Mouse (Mus musculus) hindbrain, embryonic 15.5 days (tissue): ENCODE measurements around the gene Mup20. TPM values are rescaled to one million over a fixed set of nuclear protein-coding genes. Genes with fewer than 3 reads are reported as not detected.
"Not testable (repeated sequence)": the region's sequence is repeated elsewhere in the genome, so short reads cannot be mapped to it uniquely, and the experiment has no call there.

Source experiments
- ATAC-seq: fragments of 200-750 bp; cut with Nextera tagmentation; 2 replicates; pipeline ENCODE4 v1.8.0; 2017; ENCODE audit warnings: low read depth, moderate number of reproducible peaks, moderate TSS enrichment; ENCODE audit not compliant: low FRiP score
- H3K27ac ChIP-seq: fragments of 300-500 bp; sonication (generic); replicated peaks from 2 replicates; pipeline ENCODE4 v1.5.1; 2015; ENCODE audit warnings: mild to moderate bottlenecking, inconsistent platforms
- H3K27me3 ChIP-seq: fragments of 300-500 bp; sonication (generic); 2 replicates; pipeline ENCODE4 v1.6.1; 2015; ENCODE audit warnings: control low read depth, inconsistent platforms
- H3K36me3 ChIP-seq: fragments of 300-500 bp; sonication (generic); 2 replicates; pipeline ENCODE4 v1.6.1; 2015; ENCODE audit warnings: control low read depth, inconsistent platforms
- H3K4me1 ChIP-seq: fragments of 300-500 bp; sonication (generic); replicated peaks from 2 replicates; pipeline ENCODE4 v1.6.1; 2015; ENCODE audit warnings: control low read depth, inconsistent platforms
- H3K4me2 ChIP-seq: fragments of 300-500 bp; sonication (generic); 2 replicates; pipeline ENCODE4 v1.6.1; 2015; ENCODE audit warnings: moderate library complexity, mild to moderate bottlenecking, inconsistent platforms
- H3K4me3 ChIP-seq: fragments of 300-500 bp; sonication (generic); 2 replicates; pipeline ENCODE4 v1.5.1; 2015; ENCODE audit warnings: mild to moderate bottlenecking, inconsistent platforms
- H3K9ac ChIP-seq: fragments of 300-500 bp; sonication (generic); 2 replicates; pipeline ENCODE4 v1.6.1; 2015; ENCODE audit warnings: inconsistent platforms
- H3K9me3 ChIP-seq: fragments of 300-500 bp; sonication (generic); 2 replicates; pipeline ENCODE4 v1.6.1; 2016; ENCODE audit warnings: control low read depth, inconsistent platforms
- WGBS: fragments of 180-500 bp; shearing (Covaris S2); methylation state at CpG from one replicate; pipeline ENCODE4 v1.1.7; 2015; 5-methylcytosine and 5-hydroxymethylcytosine counted together
- polyA plus RNA-seq: library from polyadenylated mRNA; unstranded; fragments of >200 nt; fragmentation: Nextera tagmentation; extraction: Ambion mirVana; gene quantifications from 2 replicates; pipeline ENCODE4 v1.2.1, GENCODE M21; 2015

Gene Mup20
- not detected in 2 replicates for polyA plus RNA-seq

GRCm38 (mm10) chr4:62054058-62054457 is at the start of gene Mup20:
Mup20 (minus strand) TSS chr4:62054158.
- not testable (repeated sequence) for H3K4me3 ChIP-seq, H3K27me3 ChIP-seq, ATAC-seq, H3K9ac ChIP-seq, H3K36me3 ChIP-seq, H3K4me2 ChIP-seq, H3K4me1 ChIP-seq, H3K9me3 ChIP-seq, H3K27ac ChIP-seq
- WGBS, result 77% methylated on average over 3 of the region's 3 CpGs

- ATAC-seq, H3K4me3 ChIP-seq, H3K9me3 ChIP-seq, H3K4me1 ChIP-seq, H3K36me3 ChIP-seq, H3K27ac ChIP-seq, H3K4me2 ChIP-seq, H3K27me3 ChIP-seq, H3K9ac ChIP-seq: not testable (repeated sequence)
- 78% methylated on average over 2 of the region's 2 CpGs for WGBS
These were observed 49.4 kb upstream of the Mup20 start for GRCm38 (mm10) chr4:62103366-62103765.

GRCm38 (mm10) chr4:62087953-62088352 is 34.0 kb upstream of the Mup20 start:
- Histone ChIP-seq H3K36me3 (no peaks in the 10 kb centered on the region), H3K9ac (no peak overlapping the region), H3K4me1 (no peaks in the 10 kb centered on the region), H3K9me3 (no peaks in the 10 kb centered on the region), H3K4me2 (no peak overlapping the region), H3K27me3 (no peaks in the 10 kb centered on the region), H3K4me3 (no peak overlapping the region), H3K27ac (no peak overlapping the region)
- 90% methylated on average over 2 of the region's 2 CpGs for WGBS
- no peak for ATAC-seq

- Histone ChIP-seq H3K36me3 (no peaks in the 10 kb centered on the region), H3K9ac (no peak within 1 kb of the TSS)
- WGBS, result 73% methylated on average over 2 of the region's 2 CpGs
These were observed 33.3 kb upstream of the Mup20 start, which contains the start of gene Mup3 for GRCm38 (mm10) chr4:62087241-62087640. Mup3 (minus strand) TSS chr4:62087342.

GRCm38 (mm10) chr4:62082755-62083154 is 28.8 kb upstream of the Mup20 start:
- no peaks in the 10 kb centered on the region for H3K9me3 ChIP-seq
- no peak overlapping the region for H3K9ac ChIP-seq
- no peak overlapping the region for H3K27ac ChIP-seq
- H3K4me1 ChIP-seq, result no peaks in the 10 kb centered on the region
- H3K27me3 ChIP-seq, result no peaks in the 10 kb centered on the region
- no peaks in the 10 kb centered on the region for H3K36me3 ChIP-seq
- ATAC-seq, result no peak
- no peak overlapping the region for H3K4me2 ChIP-seq
- H3K4me3 ChIP-seq, result no peak overlapping the region

More at GRCm38 (mm10) chr4:62087241-62087640, 33.3 kb upstream of the Mup20 start, which contains the start of gene Mup3:
- H3K4me3 ChIP-seq, result no peak within 1 kb of the TSS
- no peak for ATAC-seq
- H3K4me2 ChIP-seq, result no peak within 1 kb of the TSS
- H3K27ac ChIP-seq, result no peak within 1 kb of the TSS
- no peaks in the 10 kb centered on the region for H3K27me3 ChIP-seq
- no peaks in the 10 kb centered on the region for H3K4me1 ChIP-seq
- no peaks in the 10 kb centered on the region for H3K9me3 ChIP-seq

- 54% methylated on average over 3 of the region's 3 CpGs for WGBS
- no peaks in the 10 kb centered on the region for H3K36me3 ChIP-seq
- H3K9ac ChIP-seq, result no peak overlapping the region
- H3K4me1 ChIP-seq, result no peaks in the 10 kb centered on the region
- no peak for ATAC-seq
- no peak overlapping the region for H3K27ac ChIP-seq
- no peak overlapping the region for H3K4me3 ChIP-seq
- no peaks in the 10 kb centered on the region for H3K27me3 ChIP-seq
- no peak overlapping the region for H3K4me2 ChIP-seq
- H3K9me3 ChIP-seq, result no peaks in the 10 kb centered on the region
These were observed 21.2 kb upstream of the Mup20 start for GRCm38 (mm10) chr4:62075126-62075525.

GRCm38 (mm10) chr4:62054780-62055179 is 822 bp upstream of the Mup20 start:
- not testable (repeated sequence) for H3K4me3 ChIP-seq, H3K9ac ChIP-seq, H3K9me3 ChIP-seq, H3K4me2 ChIP-seq, H3K27me3 ChIP-seq, H3K27ac ChIP-seq, ATAC-seq, H3K36me3 ChIP-seq, H3K4me1 ChIP-seq
- 90% methylated on average over 2 of the region's 2 CpGs for WGBS

- Histone ChIP-seq H3K27me3 (no peaks in the 10 kb centered on the region), H3K4me3 (no peak overlapping the region), H3K9ac (no peak overlapping the region), H3K4me1 (no peaks in the 10 kb centered on the region), H3K9me3 (no peaks in the 10 kb centered on the region), H3K4me2 (no peak overlapping the region), H3K36me3 (no peaks in the 10 kb centered on the region), H3K27ac (no peak overlapping the region)
- 83% methylated on average over 1 of the region's 1 CpGs for WGBS
- ATAC-seq, result no peak
These were observed 27.7 kb downstream of the Mup20 start for GRCm38 (mm10) chr4:62026281-62026680.

- ATAC-seq, result no peak
- Histone ChIP-seq H3K27me3 (no peaks in the 10 kb centered on the region), H3K9me3 (no peaks in the 10 kb centered on the region), H3K36me3 (no peaks in the 10 kb centered on the region), H3K4me2 (no peak overlapping the region), H3K27ac (no peak overlapping the region), H3K4me1 (no peaks in the 10 kb centered on the region), H3K9ac (no peak overlapping the region), H3K4me3 (no peak overlapping the region)
- WGBS, result 61% methylated on average over 2 of the region's 2 CpGs
These were observed 29.6 kb downstream of the Mup20 start for GRCm38 (mm10) chr4:62024256-62024959.

GRCm38 (mm10) chr4:62023646-62024045 is 30.3 kb downstream of the Mup20 start:
- Histone ChIP-seq H3K27ac (no peak overlapping the region), H3K4me3 (no peak overlapping the region), H3K4me2 (no peak overlapping the region), H3K9ac (no peak overlapping the region), H3K9me3 (no peaks in the 10 kb centered on the region), H3K27me3 (no peaks in the 10 kb centered on the region), H3K4me1 (no peaks in the 10 kb centered on the region), H3K36me3 (no peaks in the 10 kb centered on the region)
- 93% methylated on average over 4 of the region's 4 CpGs for WGBS
- no peak for ATAC-seq

GRCm38 (mm10) chr4:62023120-62023519 is 30.8 kb downstream of the Mup20 start:
- H3K4me1 ChIP-seq, result no peaks in the 10 kb centered on the region
- H3K4me3 ChIP-seq, result no peak overlapping the region
- H3K9me3 ChIP-seq, result no peaks in the 10 kb centered on the region
- no peak overlapping the region for H3K9ac ChIP-seq
- H3K27me3 ChIP-seq, result no peaks in the 10 kb centered on the region
- no peak overlapping the region for H3K4me2 ChIP-seq
- ATAC-seq, result no peak
- no peaks in the 10 kb centered on the region for H3K36me3 ChIP-seq
- WGBS, result 81% methylated on average over 2 of the region's 2 CpGs
- no peak overlapping the region for H3K27ac ChIP-seq

- H3K27me3 ChIP-seq, result not testable (repeated sequence)
These were observed 33.4 kb downstream of the Mup20 start for GRCm38 (mm10) chr4:62020511-62020910.

More at GRCm38 (mm10) chr4:62020511-62020910, 33.4 kb downstream of the Mup20 start:
- not testable (repeated sequence) for H3K4me3 ChIP-seq, ATAC-seq, H3K9ac ChIP-seq, H3K27ac ChIP-seq, H3K9me3 ChIP-seq, H3K4me2 ChIP-seq, H3K36me3 ChIP-seq, H3K4me1 ChIP-seq
